Comparison of ENCODE assay signal across 25 mouse cellular contexts in genomic region chr11:52035905-52036304, GRCm38 (mm10). TPM values are rescaled to one million over a fixed set of nuclear protein-coding genes. Genes with fewer than 3 reads are reported as not detected.
DNase-seq lines count a peak whose midpoint lies in the region; ATAC-seq and TF ChIP-seq lines count a peak whose summit lies in the region.
"Had no signal": no experiment of that assay in that cellular context is flagged by ENCODE, and none has a peak within 500 bp of the region (broad histone marks: within the 10 kb centered on the region; RNA-seq: fewer than 3 reads in every experiment).

No protein-coding gene starts in this region.

- TF ChIP-seq POLR2A in thymus, adult 2 months (IDR thresholded peaks at IDR 0.05; ENCODE audit: control insufficient read depth, extremely low read depth, insufficient read depth, low read length, poor library complexity) = no peak

- no peak for ATAC-seq in liver, postnatal 0 days
- ATAC-seq in activated CD4-positive, CD25-positive, alpha-beta regulatory T cell, adult 4 months = peak; percentile 63
- no peak for ATAC-seq in forebrain, embryonic 14.5 days
- no peak for ATAC-seq in forebrain, embryonic 11.5 days (replicated peaks; ENCODE audit: low FRiP score)

- H3K27me3 ChIP-seq in liver, postnatal 0 days (ENCODE audit: insufficient read depth, low read length) = no peaks in the 10 kb centered on the region
- no peaks in the 10 kb centered on the region for H3K27me3 ChIP-seq in thymus, adult 2 months (ENCODE audit: control insufficient read depth, insufficient read depth, low read length)
- H3K27me3 ChIP-seq in forebrain, embryonic 14.5 days (replicated peaks; ENCODE audit: control insufficient read depth, insufficient read depth, low read length) = no peaks in the 10 kb centered on the region
- H3K27me3 ChIP-seq in forebrain, embryonic 11.5 days (ENCODE audit: control insufficient read depth, insufficient read depth, low read length) = no peaks in the 10 kb centered on the region
- H3K27me3 ChIP-seq: embryonic facial prominence, embryonic 15.5 days; heart, embryonic 12.5 days; hindbrain, embryonic 15.5 days; neural tube, embryonic 12.5 days had no signal

- H3K4me1 ChIP-seq in liver, postnatal 0 days (ENCODE audit: insufficient read depth) = no peaks in the 10 kb centered on the region; the same call in 1 of the 2 replicates
- peaks cover 8% of the 10 kb centered on the region for H3K4me1 ChIP-seq in thymus, adult 2 months (replicated peaks; ENCODE audit: control insufficient read depth, insufficient read depth, low read length)
- H3K4me1 ChIP-seq in forebrain, embryonic 14.5 days (ENCODE audit: control insufficient read depth, insufficient read depth, low read length) = no peaks in the 10 kb centered on the region
- H3K4me1 ChIP-seq in forebrain, embryonic 11.5 days (replicated peaks; ENCODE audit: control insufficient read depth, insufficient read depth, low read length) = no peaks in the 10 kb centered on the region
- H3K4me1 ChIP-seq: embryonic facial prominence, embryonic 15.5 days; hindbrain, embryonic 15.5 days; limb, embryonic 10.5 days; neural tube, embryonic 12.5 days had no signal

- no peaks in the 10 kb centered on the region for H3K9me3 ChIP-seq in liver, postnatal 0 days (ENCODE audit: low read length)
- H3K9me3 ChIP-seq in forebrain, embryonic 14.5 days (replicated peaks; ENCODE audit: control insufficient read depth, low read length) = no peaks in the 10 kb centered on the region
- H3K9me3 ChIP-seq in forebrain, embryonic 11.5 days (ENCODE audit: control insufficient read depth, low read length) = no peaks in the 10 kb centered on the region
- H3K9me3 ChIP-seq: embryonic facial prominence, embryonic 15.5 days; heart, embryonic 12.5 days; hindbrain, embryonic 15.5 days; limb, embryonic 10.5 days; neural tube, embryonic 12.5 days had no signal

- no peak overlapping the region for H3K4me3 ChIP-seq in liver, postnatal 0 days (ENCODE audit: low read depth, low read length)
- no peak overlapping the region for H3K4me3 ChIP-seq in thymus, adult 2 months (ENCODE audit: control insufficient read depth, insufficient read depth, low read length)
- H3K4me3 ChIP-seq in forebrain, embryonic 14.5 days (ENCODE audit: low read depth, low read length) = no peak overlapping the region
- H3K4me3 ChIP-seq in forebrain, embryonic 11.5 days (ENCODE audit: low read depth, low read length) = no peak overlapping the region
- H3K4me3 ChIP-seq: embryonic facial prominence, embryonic 15.5 days; heart, embryonic 12.5 days; hindbrain, embryonic 15.5 days; limb, embryonic 10.5 days; neural tube, embryonic 12.5 days had no signal

- H3K27ac ChIP-seq in liver, postnatal 0 days (ENCODE audit: low read depth) = 0 out of 2 replicates have a peak overlapping the region, but pooled peaks have one; percentile 34
- H3K27ac ChIP-seq in thymus, adult 2 months (ENCODE audit: control insufficient read depth, insufficient read depth, low read length) = peak overlapping the region; percentile 74
- H3K27ac ChIP-seq in forebrain, embryonic 14.5 days (ENCODE audit: low read depth, low read length) = no peak overlapping the region
- H3K27ac ChIP-seq in forebrain, embryonic 11.5 days (ENCODE audit: low read depth, low read length) = no peak overlapping the region
- H3K27ac ChIP-seq: embryonic facial prominence, embryonic 15.5 days; hindbrain, embryonic 15.5 days; limb, embryonic 10.5 days; neural tube, embryonic 12.5 days; stomach, postnatal 0 days had no signal

- H3K36me3 ChIP-seq in liver, postnatal 0 days (replicated peaks; ENCODE audit: insufficient read depth, low read length) = no peaks in the 10 kb centered on the region
- no peaks in the 10 kb centered on the region for H3K36me3 ChIP-seq in thymus, adult 2 months (ENCODE audit: control insufficient read depth, insufficient read depth, low read length)
- 0 out of 2 replicates have a peak, but pooled peaks cover 2% of the 10 kb centered on the region for H3K36me3 ChIP-seq in forebrain, embryonic 14.5 days (ENCODE audit: control insufficient read depth, insufficient read depth, low read length)
- H3K36me3 ChIP-seq in forebrain, embryonic 11.5 days (ENCODE audit: control insufficient read depth, insufficient read depth, low read length) = no peaks in the 10 kb centered on the region
- H3K36me3 ChIP-seq: embryonic facial prominence, embryonic 15.5 days had no signal

- 47% methylated on average over 3 of the region's 3 CpGs for WGBS in liver, postnatal 0 days (ENCODE audit: insufficient replicate concordance)
- 5% methylated on average over 3 of the region's 3 CpGs for WGBS in thymus, adult 2 months
- WGBS in forebrain, embryonic 14.5 days = 85% methylated on average over 3 of the region's 3 CpGs
- 83% methylated on average over 3 of the region's 3 CpGs for whole genome bisulfite sequencing in forebrain, embryonic 11.5 days

- TF ChIP-seq EP300 in liver, postnatal 0 days (IDR thresholded peaks at IDR 0.05; ENCODE audit: low read depth) = no peak

- no peak for TF ChIP-seq CTCF in liver, postnatal 0 days (IDR thresholded peaks at IDR 0.05; ENCODE audit: low read depth)
- TF ChIP-seq CTCF in thymus, adult 2 months (IDR thresholded peaks at IDR 0.05; ENCODE audit: borderline replicate concordance, control insufficient read depth, extremely low read depth, insufficient read depth, low read length, poor library complexity) = no peak

- no peak for DNase-seq in liver, postnatal 0 days
- no peak for DNase-seq in liver
- DNase-seq in thymus, adult 2 months = peak; percentile 43
- no peak for DNase-seq in forebrain, embryonic 14.5 days (ENCODE audit: low spot score)
- DNase-seq in forebrain, embryonic 11.5 days (ENCODE audit: low spot score) = no peak
- DNase-seq in adrenal gland, postnatal 4 days (ENCODE audit: low spot score in 2 of 2) = no peak
- DNase-seq: adrenal gland, postnatal 14 days; cerebellum, adult 11 months; cerebellum, postnatal 36 days; heart, adult 11 months; heart, postnatal 4 days; kidney, adult 2 months; kidney, postnatal 14 days; lung, adult 2 months; lung, postnatal 4 days; right cerebral cortex, adult 18-20 months had no signal

- H3K4me2 ChIP-seq in liver, postnatal 0 days (ENCODE audit: low read depth, low read length) = no peak overlapping the region
- H3K4me2 ChIP-seq in forebrain, embryonic 14.5 days (ENCODE audit: low read length) = no peak overlapping the region
- no peak overlapping the region for H3K4me2 ChIP-seq in forebrain, embryonic 11.5 days (ENCODE audit: low read depth, low read length, severe bottlenecking)
- H3K4me2 ChIP-seq: embryonic facial prominence, embryonic 15.5 days; heart, embryonic 12.5 days; hindbrain, embryonic 15.5 days; liver, embryonic 11.5 days; midbrain, embryonic 11.5 days; neural tube, embryonic 12.5 days had no signal

- H3K9ac ChIP-seq in liver, postnatal 0 days (replicated peaks) = no peak overlapping the region
- no peak overlapping the region for H3K9ac ChIP-seq in forebrain, embryonic 14.5 days (ENCODE audit: low read length)
- no peak overlapping the region for H3K9ac ChIP-seq in forebrain, embryonic 11.5 days (ENCODE audit: low read length)
- H3K9ac ChIP-seq: embryonic facial prominence, embryonic 15.5 days; heart, embryonic 12.5 days; hindbrain, embryonic 15.5 days; neural tube, embryonic 12.5 days had no signal

RNA-seq across cellular contexts. Expression of gene Cdkl3, which starts 31.9 kb away (rescaled TPM):
- polyA plus RNA-seq in liver, postnatal 0 days (2015; fragmentation: Nextera tagmentation; extraction: Ambion mirVana) = 1.6 and 1.7 TPM in 2 replicates
- polyA plus RNA-seq in activated CD4-positive, CD25-positive, alpha-beta regulatory T cell, adult 4 months (2017; shearing (Covaris generic)) = 1 to 10 TPM; 3.1 to 4.0 TPM
- 3.1 and 3.4 TPM in 2 replicates for polyA plus RNA-seq in thymus, adult 2 months (2012; rRNA removed)
- polyA plus RNA-seq in forebrain, embryonic 14.5 days (2014; fragmentation: Nextera tagmentation; extraction: Ambion mirVana) = 20.4 and 22.3 TPM in 2 replicates
- 13.2 and 13.6 TPM in 2 replicates for polyA plus RNA-seq in forebrain, embryonic 11.5 days (2014; fragmentation: Nextera tagmentation; extraction: Ambion mirVana)
- 1 to 10 TPM; 7.9 to 8.0 TPM for total RNA-seq in adrenal gland, postnatal 4 days (2021)

RNA-seq across cellular contexts. Expression of gene Ube2b, which starts 35.3 kb away (rescaled TPM):
- polyA plus RNA-seq in liver, postnatal 0 days (2015; fragmentation: Nextera tagmentation; extraction: Ambion mirVana) = 127 and 148 TPM in 2 replicates
- 100 to 1,000 TPM; 141 to 220 TPM for polyA plus RNA-seq in activated CD4-positive, CD25-positive, alpha-beta regulatory T cell, adult 4 months (2017; shearing (Covaris generic))
- 63.9 and 72.5 TPM in 2 replicates for polyA plus RNA-seq in thymus, adult 2 months (2012; rRNA removed)
- polyA plus RNA-seq in forebrain, embryonic 14.5 days (2014; fragmentation: Nextera tagmentation; extraction: Ambion mirVana) = 189 and 211 TPM in 2 replicates
- polyA plus RNA-seq in forebrain, embryonic 11.5 days (2014; fragmentation: Nextera tagmentation; extraction: Ambion mirVana) = 163 and 177 TPM in 2 replicates
- total RNA-seq in adrenal gland, postnatal 4 days (2021) = 100 to 1,000 TPM; 131 to 142 TPM

Comparison
In these comparisons a context has a peak if more than half of its experiments do, and no peak if none do; other contexts are left out.
1. H3K27ac ChIP-seq: peak in liver, postnatal 0 days (single experiment) and thymus, adult 2 months (single experiment); none in forebrain, embryonic 14.5 days (single experiment) and forebrain, embryonic 11.5 days (single experiment).